Mouse (Mus musculus) C2C12 (cell line): ENCODE measurements around the gene Pitpna. TPM values are rescaled to one million over a fixed set of nuclear protein-coding genes. Genes with fewer than 3 reads are reported as not detected.

ENCODE experiments used
- H3K27me3 ChIP-seq: one replicate; pipeline ENCODE4 v1.6.1; 2011; ENCODE audit not compliant: control insufficient read depth, insufficient read depth, insufficient read length
- H3K36me3 ChIP-seq: one replicate; pipeline ENCODE4 v1.6.1; 2011; ENCODE audit not compliant: control insufficient read depth, insufficient read depth
- H3K4me3 ChIP-seq: one replicate; pipeline ENCODE4 v1.5.1; 2011; ENCODE audit warnings: mild to moderate bottlenecking, control low read depth; ENCODE audit not compliant: poor library complexity, insufficient read depth, severe bottlenecking
- H3K79me2 ChIP-seq: one replicate; pipeline ENCODE4 v1.6.1; 2011; ENCODE audit not compliant: control insufficient read depth, insufficient read depth
- H3K79me3 ChIP-seq: one replicate; pipeline ENCODE4 v1.6.1; 2011; ENCODE audit warnings: low read depth, control low read depth
- H3ac ChIP-seq: one replicate; pipeline ENCODE3; 2011; ENCODE audit warnings: low read depth; ENCODE audit not compliant: control insufficient read depth, insufficient read length
- CEBPB ChIP-seq: IDR thresholded peaks from one replicate; pipeline ENCODE4 v1.6.1; 2011; ENCODE audit warnings: low read depth, mild to moderate bottlenecking, control low read depth, moderate library complexity
- CTCF ChIP-seq: IDR thresholded peaks from one replicate; pipeline ENCODE4 v1.5.1; 2011; ENCODE audit not compliant: control insufficient read depth, insufficient read depth, insufficient read length
- FOSL1 ChIP-seq: IDR thresholded peaks from one replicate; pipeline ENCODE4 v1.8.0; 2011; ENCODE audit warnings: mild to moderate bottlenecking, low read length; ENCODE audit not compliant: poor library complexity, insufficient read depth, severe bottlenecking
- MAX ChIP-seq: IDR thresholded peaks from one replicate; pipeline ENCODE4 v1.6.1; 2011; ENCODE audit warnings: mild to moderate bottlenecking, control low read depth
- MYOD1 ChIP-seq: IDR thresholded peaks from one replicate; pipeline ENCODE4 v1.6.1; 2011; ENCODE audit warnings: low read depth; ENCODE audit not compliant: control insufficient read depth, insufficient read length
- MYOG ChIP-seq: IDR thresholded peaks from one replicate; pipeline ENCODE4 v1.6.1; 2011; ENCODE audit not compliant: control insufficient read depth, insufficient read length; ENCODE audit errors: extremely low read depth
- USF1 ChIP-seq: IDR thresholded peaks from one replicate; pipeline ENCODE4 v1.6.1; 2011; ENCODE audit warnings: low read depth, mild to moderate bottlenecking, control low read depth, moderate library complexity
- polyA plus RNA-seq: library from polyadenylated mRNA; unstranded; fragments of >200 nt; fragmentation: generic; extraction: Trizol; gene quantifications from one replicate; pipeline ENCODE4 v1.2.1, GENCODE M21; 2012; ENCODE audit warnings: missing spikeins

Gene Pitpna
- polyA plus RNA-seq, 1 experiment = 118 TPM

GRCm38 (mm10) chr11:75666296-75666695 lies 78.4 kb downstream of the Pitpna start:
- no peak for TF ChIP-seq CTCF
- TF ChIP-seq USF1 = no peak
- TF ChIP-seq MYOD1 = no peak
- no peak for TF ChIP-seq MAX
- TF ChIP-seq MYOG = no peak
- TF ChIP-seq FOSL1 = no peak
- TF ChIP-seq CEBPB = no peak
- Histone ChIP-seq H3K79me3 (peaks cover 4% of the 10 kb centered on the region), H3K79me2 (peaks cover 16% of the 10 kb centered on the region), H3K4me3 (no peak overlapping the region), H3K36me3 (peaks cover 97% of the 10 kb centered on the region), H3K27me3 (no peaks in the 10 kb centered on the region), H3ac (no peak overlapping the region)

GRCm38 (mm10) chr11:75668621-75669020 lies 80.7 kb downstream of the Pitpna start:
- H3K27me3 ChIP-seq = no peaks in the 10 kb centered on the region
- H3K36me3 ChIP-seq = peaks cover 97% of the 10 kb centered on the region
- H3K79me2 ChIP-seq = peaks cover 12% of the 10 kb centered on the region
- H3K4me3 ChIP-seq = no peak overlapping the region
- no peak overlapping the region for H3ac ChIP-seq
- TF ChIP-seq MYOD1 (no peak), CEBPB (no peak), MYOG (no peak)
- no peaks in the 10 kb centered on the region for H3K79me3 ChIP-seq

GRCm38 (mm10) chr11:75669176-75669852 lies 81.4 kb downstream of the Pitpna start:
- TF ChIP-seq USF1 (no peak), MAX (no peak), MYOD1 (no peak), CEBPB (no peak), FOSL1 (no peak), MYOG (no peak), CTCF (no peak)
- Histone ChIP-seq H3K36me3 (peaks cover 96% of the 10 kb centered on the region), H3K27me3 (no peaks in the 10 kb centered on the region)

GRCm38 (mm10) chr11:75669853-75670200 lies 81.9 kb downstream of the Pitpna start:
- Histone ChIP-seq H3K79me2 (peaks cover 12% of the 10 kb centered on the region), H3K79me3 (no peaks in the 10 kb centered on the region), H3ac (no peak overlapping the region), H3K27me3 (no peaks in the 10 kb centered on the region), H3K36me3 (peaks cover 92% of the 10 kb centered on the region), H3K4me3 (no peak overlapping the region)
- TF ChIP-seq MAX (no peak), CEBPB (no peak), CTCF (no peak), MYOD1 (no peak), USF1 (no peak), MYOG (no peak), FOSL1 (no peak)

More at GRCm38 (mm10) chr11:75669176-75669852, 81.4 kb downstream of the Pitpna start:
- Histone ChIP-seq H3ac (no peak overlapping the region), H3K79me2 (peaks cover 12% of the 10 kb centered on the region), H3K79me3 (no peaks in the 10 kb centered on the region), H3K4me3 (no peak overlapping the region)

- Histone ChIP-seq H3K4me3 (no peak overlapping the region), H3K79me2 (peaks cover 5% of the 10 kb centered on the region), H3K27me3 (no peaks in the 10 kb centered on the region), H3K36me3 (peaks cover 74% of the 10 kb centered on the region), H3ac (no peak overlapping the region), H3K79me3 (no peaks in the 10 kb centered on the region)
- TF ChIP-seq FOSL1 = no peak
These were observed 83.7 kb downstream of the Pitpna start for GRCm38 (mm10) chr11:75671426-75672180.

- H3K27me3 ChIP-seq = no peaks in the 10 kb centered on the region
- no peak for TF ChIP-seq MYOD1
- no peak for TF ChIP-seq FOSL1
- no peak for TF ChIP-seq CTCF
- TF ChIP-seq MYOG = no peak
- TF ChIP-seq CEBPB = no peak
- no peak for TF ChIP-seq MAX
- TF ChIP-seq USF1 = no peak
- H3K79me3 ChIP-seq = no peaks in the 10 kb centered on the region
- no peak overlapping the region for H3K4me3 ChIP-seq
- H3ac ChIP-seq = no peak overlapping the region
- no peaks in the 10 kb centered on the region for H3K79me2 ChIP-seq
- H3K36me3 ChIP-seq = peaks cover 57% of the 10 kb centered on the region
These were observed 85.5 kb downstream of the Pitpna start for GRCm38 (mm10) chr11:75673411-75673810.
